Mouse (Mus musculus) liver, postnatal 0 days (tissue): ENCODE results near the gene Selenoi.

ENCODE experiments used
- CTCF ChIP-seq: sonication (generic); IDR thresholded peaks from 2 replicates; pipeline ENCODE4 v1.5.1; 2016; ENCODE audit warnings: antibody characterized with exemption, low read depth
- EP300 ChIP-seq: IDR thresholded peaks from 2 replicates; pipeline ENCODE4 v1.6.1; 2016; ENCODE audit warnings: antibody characterized with exemption, low read depth, mild to moderate bottlenecking

GRCm38 (mm10) chr5:30287106-30287882, 54.9 kb downstream of the Selenoi start:
- TF ChIP-seq CTCF (no peak), EP300 (no peak)
